Mouse (Mus musculus) hindbrain, postnatal 0 days (tissue): ENCODE measurements at regions not wholly inside any gene's neighbourhood (a gene's known extent, or its start where the extent isn't known, plus 50 kb on each side); places are given as distances from the start of the nearest gene placed in this dataset.
A peak's percentile ranks its signal among the peaks of the same experiment; 100 is the strongest.

ENCODE experiments used
- ATAC-seq: fragments of 200-750 bp; cut with Nextera tagmentation; 2 replicates; pipeline ENCODE4 v1.8.0; 2017; ENCODE audit warnings: mild to moderate bottlenecking, moderate TSS enrichment, moderate library complexity
- DNase-seq: peaks from one replicate; pipeline ENCODE4 v3.0.0-alpha.2; 2015; ENCODE audit warnings: low spot score
- H3K27ac ChIP-seq: fragments of 300-500 bp; sonication (generic); 2 replicates; pipeline ENCODE4 v1.5.1; 2014; ENCODE audit warnings: mild to moderate bottlenecking
- H3K27me3 ChIP-seq: fragments of 300-500 bp; sonication (generic); 2 replicates; pipeline ENCODE4 v1.6.1; 2014; ENCODE audit warnings: low read length, mixed read lengths; ENCODE audit not compliant: insufficient read depth
- H3K36me3 ChIP-seq: fragments of 300-500 bp; sonication (generic); 2 replicates; pipeline ENCODE4 v1.6.1; 2014; ENCODE audit warnings: low read length, mixed read lengths; ENCODE audit not compliant: insufficient read depth
- H3K4me1 ChIP-seq: fragments of 300-500 bp; sonication (generic); 2 replicates; pipeline ENCODE4 v1.6.1; 2014; ENCODE audit warnings: antibody characterized with exemption, low read length, mixed read lengths; ENCODE audit not compliant: insufficient read depth
- H3K4me2 ChIP-seq: fragments of 300-500 bp; sonication (generic); 2 replicates; pipeline ENCODE4 v1.6.1; 2014; ENCODE audit warnings: low read depth, mild to moderate bottlenecking, low read length, moderate library complexity, mixed read lengths
- H3K4me3 ChIP-seq: fragments of 300-500 bp; sonication (generic); 2 replicates; pipeline ENCODE4 v1.5.1; 2014; ENCODE audit warnings: low read length
- H3K9ac ChIP-seq: fragments of 300-500 bp; sonication (generic); replicated peaks from 2 replicates; pipeline ENCODE4 v1.6.1; 2014; ENCODE audit warnings: mild to moderate bottlenecking, low read length, moderate library complexity, mixed read lengths
- H3K9me3 ChIP-seq: fragments of 300-500 bp; sonication (generic); 2 replicates; pipeline ENCODE4 v1.6.1; 2016; ENCODE audit warnings: low read length, mixed read lengths
- CTCF ChIP-seq: IDR thresholded peaks from 2 replicates; pipeline ENCODE4 v1.5.1; 2016; ENCODE audit warnings: antibody characterized with exemption, control low read depth, low read depth
- WGBS: fragments of 180-500 bp; shearing (Covaris S2); extraction: QIAGEN DNeasy Blood & Tissue Kit; methylation state at CpG from one replicate; pipeline ENCODE4 v1.1.7; 2014; 5-methylcytosine and 5-hydroxymethylcytosine counted together

DNA sequence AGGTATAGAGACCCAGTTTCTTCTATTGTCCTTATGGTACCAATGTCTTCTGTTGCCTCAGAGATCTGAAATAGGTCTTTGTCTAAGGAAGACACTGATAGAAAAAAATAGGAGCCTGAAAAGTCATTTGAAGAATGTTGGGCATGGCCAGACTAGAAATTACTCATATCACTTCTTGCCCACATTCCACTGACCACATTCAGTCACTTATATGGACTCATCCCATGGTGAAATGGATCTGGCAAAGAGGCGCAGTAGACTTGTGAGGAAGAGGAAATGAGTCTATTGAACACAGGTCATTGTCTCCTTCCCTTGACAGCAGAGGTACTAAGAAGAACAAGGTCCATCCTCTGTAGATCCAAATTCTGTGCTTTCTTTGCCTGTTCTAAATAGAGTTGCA lies 318.9 kb upstream of the A1bg start:
- Histone ChIP-seq H3K9me3 (no peaks in the 10 kb centered on the region), H3K4me2 (no peak overlapping the region), H3K4me3 (no peak overlapping the region), H3K36me3 (no peaks in the 10 kb centered on the region), H3K4me1 (no peaks in the 10 kb centered on the region), H3K27ac (no peak overlapping the region), H3K27me3 (no peaks in the 10 kb centered on the region), H3K9ac (no peak overlapping the region)
- WGBS: 95% methylated on average over 1 of the region's 1 CpGs
- no peak for DNase-seq
- TF ChIP-seq CTCF: no peak
- no peak for ATAC-seq

DNA sequence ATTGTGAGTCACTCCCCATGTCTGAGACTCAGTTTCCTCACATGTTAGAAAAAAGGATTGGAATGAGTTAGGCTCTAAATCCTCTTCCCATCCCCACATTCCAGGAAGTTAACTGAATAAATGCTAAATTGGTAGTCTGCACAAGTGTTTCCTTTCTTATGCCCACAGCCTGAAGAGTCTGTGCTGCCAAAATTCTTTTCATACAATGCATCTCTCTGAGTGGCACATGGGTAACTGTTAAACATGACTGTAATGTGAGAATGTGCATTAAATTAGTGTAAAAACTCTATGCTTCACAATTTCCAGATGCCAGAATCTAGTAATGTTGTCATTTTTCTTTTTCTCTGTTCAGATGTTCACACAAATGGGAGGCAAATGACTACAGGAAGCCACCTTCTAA lies 317.5 kb upstream of the A1bg start:
- no peak for ATAC-seq
- H3K9ac ChIP-seq: no peak overlapping the region
- no peak for DNase-seq
- TF ChIP-seq CTCF: no peak
- H3K27ac ChIP-seq: no peak overlapping the region
- no peaks in the 10 kb centered on the region for H3K9me3 ChIP-seq
- no peak overlapping the region for H3K4me3 ChIP-seq
- no peaks in the 10 kb centered on the region for H3K4me1 ChIP-seq
- no peaks in the 10 kb centered on the region for H3K36me3 ChIP-seq
- no peaks in the 10 kb centered on the region for H3K27me3 ChIP-seq
- H3K4me2 ChIP-seq: no peak overlapping the region

DNA sequence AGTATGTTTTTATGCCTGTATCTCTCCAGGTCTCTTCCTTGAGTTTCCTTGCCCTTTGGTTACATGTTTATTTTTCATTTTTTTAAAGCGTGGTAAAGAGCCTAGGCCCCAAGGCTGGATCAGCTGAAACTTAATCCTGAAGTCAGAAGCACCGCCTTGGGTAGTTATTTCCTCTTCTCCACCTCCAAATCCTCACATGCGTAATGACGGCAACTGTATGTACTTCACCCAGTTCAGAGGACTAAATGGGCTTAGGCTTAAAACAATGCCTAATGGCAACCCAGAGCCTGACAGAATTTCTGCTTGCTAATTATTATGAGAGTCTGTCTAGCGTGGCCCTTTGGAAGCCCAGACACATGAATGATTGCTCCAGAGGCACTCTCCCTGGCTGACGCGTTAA lies 316.6 kb upstream of the A1bg start:
- no peak for TF ChIP-seq CTCF
- DNase-seq (no peak), ATAC-seq (no peak)
- no peak overlapping the region for H3K4me3 ChIP-seq
- 72% methylated on average over 7 of the region's 7 CpGs for WGBS
- no peaks in the 10 kb centered on the region for H3K27me3 ChIP-seq
- H3K4me1 ChIP-seq: no peaks in the 10 kb centered on the region
- no peaks in the 10 kb centered on the region for H3K9me3 ChIP-seq
- H3K36me3 ChIP-seq: no peaks in the 10 kb centered on the region
- no peak overlapping the region for H3K9ac ChIP-seq
- H3K4me2 ChIP-seq: no peak overlapping the region
- H3K27ac ChIP-seq: no peak overlapping the region

DNA sequence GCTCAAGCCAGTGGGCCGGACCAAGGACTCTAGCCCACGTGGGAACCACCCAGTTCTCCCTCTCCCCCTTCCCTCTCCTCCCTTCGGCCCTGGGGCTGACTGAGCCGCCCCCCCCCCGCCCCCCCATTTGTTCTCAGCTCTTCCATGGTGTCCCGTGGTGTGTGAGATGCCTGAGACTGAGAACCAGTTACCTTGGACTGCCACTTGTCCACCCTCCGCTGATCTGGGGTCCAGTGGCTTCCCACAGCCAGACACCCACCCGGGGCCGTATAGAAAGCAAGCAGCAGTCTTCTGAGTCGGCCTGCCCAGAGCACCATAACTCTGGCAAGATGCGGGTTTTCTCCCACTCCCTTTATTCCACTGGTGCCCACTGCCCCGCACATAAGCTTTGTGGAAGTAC lies 316.2 kb upstream of the A1bg start:
- Histone ChIP-seq H3K27me3 (no peaks in the 10 kb centered on the region), H3K27ac (no peak overlapping the region), H3K4me2 (no peak overlapping the region), H3K4me1 (no peaks in the 10 kb centered on the region), H3K36me3 (no peaks in the 10 kb centered on the region), H3K9me3 (no peaks in the 10 kb centered on the region), H3K9ac (no peak overlapping the region), H3K4me3 (no peak overlapping the region)
- ATAC-seq (0 out of 2 replicates have a peak, but pooled peaks have one; percentile 24), DNase-seq (no peak)
- TF ChIP-seq CTCF: no peak
- 49% methylated on average over 12 of the region's 12 CpGs for WGBS

DNA sequence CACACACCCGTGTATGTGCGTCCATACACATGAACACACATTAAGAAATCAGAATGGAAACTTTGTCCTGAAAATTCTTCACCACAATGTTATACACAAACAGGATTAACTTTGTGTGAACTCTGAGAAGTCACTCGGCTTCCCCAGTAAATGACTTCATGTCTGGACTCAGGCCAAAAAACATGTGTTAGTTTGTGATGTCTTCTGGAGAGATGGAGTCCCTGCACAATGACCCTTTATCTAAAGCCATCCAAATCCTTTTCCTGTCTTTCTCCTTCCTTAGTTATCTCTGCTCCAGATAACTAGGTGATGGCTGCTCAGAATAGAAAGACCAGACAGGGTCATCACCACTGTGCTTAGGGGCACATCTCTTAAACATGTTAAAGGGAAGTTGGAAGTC lies 306.8 kb upstream of the A1bg start:
- Histone ChIP-seq H3K27me3 (no peaks in the 10 kb centered on the region), H3K27ac (no peak overlapping the region), H3K4me3 (no peak overlapping the region), H3K9ac (no peak overlapping the region), H3K4me1 (no peaks in the 10 kb centered on the region), H3K4me2 (no peak overlapping the region), H3K36me3 (no peaks in the 10 kb centered on the region), H3K9me3 (no peaks in the 10 kb centered on the region)
- WGBS: 72% methylated on average over 3 of the region's 3 CpGs
- ATAC-seq (no peak), DNase-seq (no peak)
- TF ChIP-seq CTCF: no peak

DNA sequence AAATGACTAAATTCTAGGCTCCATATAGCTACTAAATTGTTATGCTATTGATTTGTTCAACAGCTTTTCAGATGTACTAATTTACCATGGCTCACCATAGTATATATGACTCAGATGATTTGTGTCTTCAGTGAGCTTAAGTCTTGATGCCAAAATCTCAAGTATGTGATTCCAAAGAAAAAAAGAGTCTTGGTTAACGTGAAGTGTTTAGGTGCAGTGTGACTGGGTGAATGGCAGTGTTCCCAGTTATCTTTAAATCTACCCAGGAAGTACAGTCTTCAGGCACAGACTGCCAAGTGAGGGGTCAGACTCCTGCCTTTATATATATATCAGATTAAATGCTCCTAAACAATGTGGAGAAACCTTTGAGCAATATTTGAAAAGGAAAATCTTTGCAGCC lies 300.1 kb upstream of the A1bg start:
- H3K9me3 ChIP-seq: no peaks in the 10 kb centered on the region
- no peak overlapping the region for H3K27ac ChIP-seq
- WGBS: 56% methylated on average over 1 of the region's 1 CpGs
- H3K9ac ChIP-seq: no peak overlapping the region
- H3K4me2 ChIP-seq: no peak overlapping the region
- H3K4me1 ChIP-seq: no peaks in the 10 kb centered on the region
- DNase-seq (no peak), ATAC-seq (no peak)
- no peaks in the 10 kb centered on the region for H3K36me3 ChIP-seq
- no peak overlapping the region for H3K4me3 ChIP-seq
- no peak for TF ChIP-seq CTCF
- H3K27me3 ChIP-seq: no peaks in the 10 kb centered on the region

DNA sequence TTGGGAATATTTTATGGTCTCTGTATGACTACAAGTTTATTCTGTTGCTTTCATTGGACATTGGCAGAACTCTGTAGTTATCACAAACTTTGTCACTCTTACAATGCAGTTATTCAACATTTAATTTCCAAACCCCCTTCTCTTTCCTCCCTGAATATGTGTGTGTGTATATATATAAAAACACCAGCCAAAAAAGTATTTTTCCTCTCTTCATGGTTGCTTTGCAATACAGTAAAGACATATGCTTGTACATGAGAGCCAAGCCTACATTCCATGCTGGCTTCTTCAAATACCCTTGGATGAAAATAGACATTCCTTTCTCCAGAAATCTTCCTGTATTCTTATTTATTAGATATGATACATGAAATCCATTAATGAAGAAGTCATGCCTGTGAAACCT lies 287.3 kb upstream of the A1bg start:
- ATAC-seq (no peak), DNase-seq (no peak)
- Histone ChIP-seq H3K27me3 (no peaks in the 10 kb centered on the region), H3K36me3 (no peaks in the 10 kb centered on the region), H3K4me3 (no peak overlapping the region), H3K4me2 (no peak overlapping the region), H3K27ac (no peak overlapping the region), H3K9ac (no peak overlapping the region), H3K4me1 (no peaks in the 10 kb centered on the region), H3K9me3 (no peaks in the 10 kb centered on the region)
- no peak for TF ChIP-seq CTCF
